Mouse (Mus musculus) kidney, adult 11 months (tissue): ENCODE data around the gene Kcnk3.

ENCODE experiments used
- DNase-seq: peaks from one replicate; pipeline ENCODE4 v3.0.0; 2022

Kcnk3 gene

DNA sequence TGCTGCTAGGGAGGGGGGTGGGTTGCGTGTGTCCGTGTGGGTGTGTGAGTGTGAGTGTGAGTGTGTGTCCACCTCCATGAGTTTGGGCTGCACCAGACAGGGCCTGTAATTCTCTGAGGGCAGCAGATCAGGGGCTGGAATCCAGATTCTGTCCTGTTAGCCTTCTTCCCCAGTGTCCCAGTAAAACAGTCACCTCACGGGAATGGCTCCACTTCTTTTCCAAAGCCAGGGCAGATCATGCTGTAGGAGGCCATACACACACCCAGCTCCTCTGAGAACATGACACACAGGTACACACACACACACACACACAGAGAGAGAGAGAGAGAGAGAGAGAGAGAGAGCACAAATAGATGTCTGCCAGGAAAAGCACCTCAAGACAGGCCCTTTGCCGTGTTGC is 1.1 kb downstream of the Kcnk3 start:
- DNase-seq = no peak

DNA sequence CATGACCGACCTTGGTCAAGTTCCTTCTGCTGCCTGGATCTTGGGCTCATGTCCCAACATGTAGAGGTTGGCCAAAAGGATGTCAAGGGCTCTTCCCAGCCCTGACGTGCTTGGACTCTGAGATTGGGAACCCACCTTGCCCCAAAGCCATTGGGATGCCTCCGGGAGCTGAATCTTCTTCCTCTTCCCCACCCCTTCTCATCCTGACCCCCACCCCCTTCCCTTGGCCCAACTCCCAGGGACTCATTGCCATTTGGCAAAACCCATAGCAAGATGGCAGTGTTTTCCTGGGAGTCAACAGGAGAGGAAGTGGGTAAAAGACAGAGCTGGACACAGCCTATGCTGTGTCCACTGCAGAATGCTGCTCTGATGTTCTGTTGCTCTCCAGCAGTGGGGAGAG is 1.6 kb downstream of the Kcnk3 start:
- DNase-seq = no peak

GRCm38 (mm10) chr5:30590231-30590630 is 2.3 kb downstream of the Kcnk3 start:
- no peak for DNase-seq

- no peak for DNase-seq
Measured at GRCm38 (mm10) chr5:30591205-30591731, 3.3 kb downstream of the Kcnk3 start.

DNA sequence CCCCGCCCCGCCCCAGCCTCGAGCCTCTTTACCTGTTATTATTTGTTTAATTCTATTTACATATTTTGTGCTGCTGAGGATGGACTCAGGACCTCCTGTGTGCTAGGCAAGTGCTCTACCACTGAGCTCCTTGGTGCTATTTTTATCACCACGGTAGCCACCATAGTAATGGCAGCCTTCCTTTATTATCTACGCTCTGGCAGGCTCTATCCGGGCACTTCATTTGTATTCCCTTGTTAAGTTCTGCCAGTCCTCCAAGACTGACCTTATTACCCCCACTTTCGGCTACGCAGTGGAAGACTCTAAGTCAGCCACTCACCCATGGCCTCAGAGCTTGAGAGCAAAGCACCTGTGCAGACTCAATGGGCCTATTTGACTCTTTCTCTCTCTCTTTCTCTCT is 3.8 kb downstream of the Kcnk3 start:
- DNase-seq = no peak

GRCm38 (mm10) chr5:30592279-30592980 is 4.5 kb downstream of the Kcnk3 start:
- no peak for DNase-seq

DNA sequence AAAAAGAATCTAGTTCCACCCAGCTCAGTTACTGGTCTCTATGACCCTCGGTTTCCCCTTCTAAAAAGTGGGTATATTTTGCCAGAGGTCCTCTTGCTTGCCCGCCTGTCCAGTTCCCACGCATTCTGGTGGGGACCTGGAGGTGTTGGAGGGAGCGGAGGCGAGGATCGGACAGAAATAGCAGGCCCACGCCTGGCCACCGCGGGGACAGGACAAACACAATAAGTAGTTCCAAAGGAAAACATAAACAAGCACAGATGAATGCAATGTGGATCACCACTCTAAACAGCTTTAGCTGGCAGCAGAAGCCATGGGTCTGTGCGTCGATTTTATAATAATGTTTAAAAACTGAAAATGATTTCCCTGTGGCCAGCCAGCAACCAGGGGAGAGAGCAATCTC is 5.4 kb downstream of the Kcnk3 start:
- no peak for DNase-seq

DNA sequence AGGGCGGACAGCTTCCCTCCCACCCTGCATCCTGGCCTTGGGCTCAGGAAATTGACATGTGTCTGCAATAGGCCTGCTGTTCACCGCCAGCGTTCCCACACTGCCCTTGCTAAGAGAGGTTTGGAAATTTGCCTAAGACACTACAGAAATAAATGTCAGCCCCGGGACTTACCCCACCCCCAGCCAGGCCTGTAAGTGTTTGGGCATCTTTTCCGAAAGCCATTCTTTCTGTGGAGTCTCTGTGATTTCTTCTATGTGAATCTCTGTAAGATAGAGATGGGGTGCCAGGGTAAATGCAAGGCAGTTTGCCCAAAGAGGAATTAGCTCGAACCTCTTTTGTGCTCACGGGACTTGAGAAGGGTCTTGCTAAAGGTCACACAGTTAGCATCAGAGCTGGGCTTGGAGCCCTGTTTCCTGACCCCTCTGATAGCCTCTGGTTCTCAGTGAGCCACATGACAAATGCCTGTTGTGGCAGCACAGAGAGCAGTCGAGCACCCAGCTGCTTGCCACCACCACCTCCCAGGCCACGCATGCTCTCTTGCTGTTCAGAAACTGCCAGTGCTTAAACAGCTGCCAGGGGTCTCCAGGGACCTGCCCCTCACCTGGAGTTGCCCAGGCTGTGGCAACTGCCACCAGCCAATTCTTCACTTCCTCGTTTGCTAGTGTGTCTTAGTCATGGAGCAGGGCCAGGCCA is 6.0 kb downstream of the Kcnk3 start:
- peak; percentile 33 for DNase-seq

DNA sequence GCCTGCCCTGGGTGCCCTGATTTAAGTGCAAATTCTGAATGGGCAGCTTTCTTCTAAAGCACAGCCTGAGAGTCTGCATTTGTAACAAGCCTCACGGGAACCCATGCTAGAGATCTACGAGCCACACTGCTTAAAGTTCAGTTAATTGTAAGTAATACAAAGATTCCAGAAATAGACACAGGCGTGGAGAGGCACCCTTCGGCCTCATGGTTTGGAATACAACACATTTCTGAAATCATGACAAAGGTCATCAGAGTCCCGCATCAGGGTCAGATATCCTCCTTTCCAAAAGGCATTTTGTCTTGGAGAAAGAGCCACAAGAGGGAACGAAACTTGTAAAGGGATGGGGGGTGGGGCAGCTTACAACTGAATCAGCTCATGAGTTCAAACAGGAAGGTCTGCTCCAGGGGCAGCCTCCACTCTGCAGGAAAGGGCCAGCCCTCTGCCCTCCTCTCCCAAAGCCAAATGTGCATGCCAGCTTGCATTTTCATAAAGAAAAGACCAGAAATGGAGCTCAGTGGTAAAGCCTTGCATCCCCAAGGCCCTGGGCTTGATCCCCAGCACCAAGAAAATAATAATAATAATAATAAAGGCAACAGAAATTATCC is 7.1 kb downstream of the Kcnk3 start:
- DNase-seq = no peak

- no peak for DNase-seq
Measured at GRCm38 (mm10) chr5:30601397-30601796, 13.4 kb downstream of the Kcnk3 start.

- DNase-seq = no peak
Measured at GRCm38 (mm10) chr5:30603255-30603654, 15.3 kb downstream of the Kcnk3 start.

- no peak for DNase-seq
Measured at GRCm38 (mm10) chr5:30603926-30604325, 16.0 kb downstream of the Kcnk3 start.

- no peak for DNase-seq
Measured at GRCm38 (mm10) chr5:30604769-30605188, 16.8 kb downstream of the Kcnk3 start.

GRCm38 (mm10) chr5:30605649-30606048 is 17.7 kb downstream of the Kcnk3 start:
- DNase-seq = no peak

DNA sequence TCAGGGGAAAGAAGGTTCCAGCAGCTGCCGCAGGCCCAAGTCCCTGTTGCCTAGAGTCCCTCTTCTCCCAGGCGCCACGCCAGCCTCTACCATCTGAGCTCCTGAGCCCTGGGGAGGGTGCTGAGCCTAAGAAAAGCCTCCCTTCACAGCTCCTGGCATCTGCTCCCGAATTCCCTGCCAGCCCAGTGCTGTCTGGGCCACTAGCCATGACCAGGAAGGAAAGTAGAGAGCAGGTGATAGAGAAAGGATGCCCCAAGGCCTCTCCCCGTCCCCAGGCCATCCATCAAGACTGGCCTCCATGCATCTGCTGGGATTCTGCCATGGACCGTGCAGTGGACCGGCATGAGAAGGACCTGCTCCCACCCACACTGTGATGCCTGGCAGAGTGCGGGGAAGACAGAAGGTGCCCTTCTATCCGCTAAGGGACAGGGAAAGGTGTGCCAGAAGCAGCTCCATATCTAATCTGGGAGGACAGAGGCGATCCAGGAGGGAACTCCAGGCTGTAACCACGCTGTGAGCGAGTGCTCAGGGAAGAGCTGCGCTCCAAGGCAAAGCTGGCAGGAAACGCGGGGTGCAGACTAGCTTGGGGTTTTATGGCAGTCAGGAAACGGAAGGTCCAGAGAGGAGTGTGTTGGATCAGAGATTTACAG is 18.6 kb downstream of the Kcnk3 start:
- DNase-seq = no peak

DNA sequence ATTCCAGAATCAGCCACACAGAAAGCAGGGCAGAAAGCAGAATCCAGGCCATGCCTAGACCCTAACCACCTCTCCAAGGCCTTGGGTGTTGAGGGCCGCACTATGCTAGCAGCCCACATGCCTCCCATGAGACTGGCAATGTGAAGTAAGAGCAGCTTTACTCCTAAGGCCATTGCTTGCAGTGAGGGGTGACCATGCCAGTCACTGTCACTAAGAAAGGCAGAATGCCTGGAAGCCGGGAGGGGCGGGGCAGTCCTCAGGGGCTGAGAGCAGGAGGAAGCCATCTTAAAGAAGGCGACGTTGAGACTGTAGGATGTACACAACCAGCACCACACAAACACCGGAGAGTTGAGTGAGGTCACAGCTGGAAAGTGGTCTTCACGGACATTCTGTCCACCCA is 21.1 kb downstream of the Kcnk3 start:
- no peak for DNase-seq

GRCm38 (mm10) chr5:30609918-30610645 is 22.1 kb downstream of the Kcnk3 start:
- no peak for DNase-seq

GRCm38 (mm10) chr5:30611091-30611490 is 23.1 kb downstream of the Kcnk3 start:
- no peak for DNase-seq

- no peak for DNase-seq
Measured at GRCm38 (mm10) chr5:30611689-30612088, 23.7 kb downstream of the Kcnk3 start.

DNA sequence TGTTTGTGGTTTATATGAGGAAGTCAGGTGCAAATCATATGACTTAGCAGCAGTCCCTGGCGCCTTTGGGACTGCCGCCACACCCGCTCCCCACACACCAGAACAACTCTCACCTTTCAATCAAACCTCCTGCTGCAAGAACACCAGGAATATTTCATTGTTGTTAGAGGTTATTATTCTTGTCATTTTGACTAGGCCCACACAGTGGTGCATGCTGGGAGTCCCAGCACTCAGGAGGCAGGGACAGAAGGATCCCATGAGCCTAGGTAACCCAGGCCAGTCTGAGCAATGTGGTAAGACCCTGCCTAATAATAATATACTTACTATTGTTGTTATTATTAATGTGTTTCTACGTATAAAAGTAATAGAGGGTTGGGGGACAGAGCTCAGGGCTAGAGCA is 24.6 kb downstream of the Kcnk3 start:
- DNase-seq = no peak

GRCm38 (mm10) chr5:30613242-30613641 is 25.3 kb downstream of the Kcnk3 start:
- DNase-seq = no peak

DNA sequence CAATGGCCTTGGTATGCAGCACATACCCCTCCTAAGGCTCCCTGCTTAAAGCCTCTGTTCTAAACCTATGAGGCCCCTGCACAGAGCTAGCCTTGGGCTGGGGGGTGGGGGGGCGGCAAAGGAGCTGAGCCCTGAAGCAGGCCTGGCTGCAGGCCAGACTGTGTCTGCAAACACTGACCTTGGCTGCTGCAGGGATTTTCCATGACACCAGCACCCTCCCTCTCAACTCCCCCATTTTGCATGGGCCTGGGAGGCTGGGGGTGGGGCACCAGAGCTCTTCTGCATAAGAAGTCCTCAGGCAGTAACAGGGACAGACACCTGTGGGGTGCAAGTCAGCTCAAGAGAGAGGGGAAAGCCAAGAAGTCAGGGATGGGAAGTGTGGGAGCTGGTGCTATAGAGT is 26.3 kb downstream of the Kcnk3 start:
- peak; percentile 51 for DNase-seq

- no peak for DNase-seq
Measured at GRCm38 (mm10) chr5:30615416-30615815, 27.4 kb downstream of the Kcnk3 start.
